Mouse (Mus musculus): ENCODE results near the gene Emc7. TPM values are rescaled to one million over a fixed set of nuclear protein-coding genes. Genes with fewer than 3 reads are reported as not detected.
A peak's percentile ranks its signal among the peaks of the same experiment; 100 is the strongest.
"Not testable (repeated sequence)": the region's sequence is repeated elsewhere in the genome, so short reads cannot be mapped to it uniquely, and the experiment has no call there.

Emc7 gene
- 10 to 100 TPM; 12.6 to 14.1 TPM for total RNA-seq (2021)
- long read RNA-seq, experiment 1, full-length matches to known transcripts, result 81 of 92 reads
- long read RNA-seq, experiment 1, partial matches to known transcripts, result 4 of 92 reads
- long read RNA-seq, experiment 1, other reads (novel, unspliced or antisense), result 7 of 92 reads
- long read RNA-seq, experiment 2, full-length matches to known transcripts, result 73 of 77 reads
- long read RNA-seq, experiment 2, partial matches to known transcripts, result 0 of 77 reads
- long read RNA-seq, experiment 2, other reads (novel, unspliced or antisense), result 4 of 77 reads

GRCm38 (mm10) chr2:112454862-112455564, at the start of gene Emc7:
Emc7 (plus strand) TSS chr2:112454997.
- DNase-seq, result peak; percentile 96

- no peak for DNase-seq
These were observed 47.8 kb upstream of the Emc7 start for GRCm38 (mm10) chr2:112407030-112407429.

- DNase-seq, result no peak
These were observed 29.5 kb upstream of the Emc7 start for GRCm38 (mm10) chr2:112425308-112425707.

- not testable (repeated sequence) for DNase-seq
These were observed 26.3 kb upstream of the Emc7 start for GRCm38 (mm10) chr2:112428534-112428933.

GRCm38 (mm10) chr2:112429665-112430064, 25.1 kb upstream of the Emc7 start:
- DNase-seq, result no peak

- no peak for DNase-seq
These were observed 24.4 kb upstream of the Emc7 start for GRCm38 (mm10) chr2:112430403-112430802.

GRCm38 (mm10) chr2:112432523-112432922, 22.3 kb upstream of the Emc7 start:
- no peak for DNase-seq

- DNase-seq, result no peak
These were observed 21.4 kb upstream of the Emc7 start for GRCm38 (mm10) chr2:112433359-112433758.

- DNase-seq, result no peak
These were observed 18.5 kb upstream of the Emc7 start for GRCm38 (mm10) chr2:112436292-112436691.

- no peak for DNase-seq
These were observed 17.2 kb upstream of the Emc7 start for GRCm38 (mm10) chr2:112437589-112437988.

GRCm38 (mm10) chr2:112443491-112443890, 11.3 kb upstream of the Emc7 start:
- DNase-seq, result no peak

GRCm38 (mm10) chr2:112445511-112445910, 9.3 kb upstream of the Emc7 start:
- no peak for DNase-seq

- not testable (repeated sequence) for DNase-seq
These were observed 6.8 kb upstream of the Emc7 start for GRCm38 (mm10) chr2:112448046-112448445.

GRCm38 (mm10) chr2:112448510-112449059, 6.2 kb upstream of the Emc7 start:
- DNase-seq, result no peak

GRCm38 (mm10) chr2:112449597-112450296, 5.0 kb upstream of the Emc7 start:
- no peak for DNase-seq

GRCm38 (mm10) chr2:112452513-112452912, 2.3 kb upstream of the Emc7 start:
- not testable (repeated sequence) for DNase-seq

- no peak for DNase-seq
These were observed 504 bp upstream of the Emc7 start for GRCm38 (mm10) chr2:112454125-112454861.

GRCm38 (mm10) chr2:112460557-112460956, 5.8 kb downstream of the Emc7 start:
- no peak for DNase-seq

GRCm38 (mm10) chr2:112469542-112469941, 14.7 kb downstream of the Emc7 start:
- DNase-seq, result no peak

- DNase-seq, result no peak
These were observed 16.2 kb downstream of the Emc7 start for GRCm38 (mm10) chr2:112470961-112471381.

- DNase-seq, result no peak
These were observed 17.3 kb downstream of the Emc7 start for GRCm38 (mm10) chr2:112472076-112472475.
